Mouse (Mus musculus): ENCODE measurements around the gene Foxn3.
A peak's percentile ranks its signal among the peaks of the same experiment; 100 is the strongest.

GRCm38 (mm10) chr12:99207014-99207612 is 356.3 kb downstream of the Foxn3 start:
- peak; percentile 51 for TF ChIP-seq CTCF (IDR thresholded peaks at IDR 0.05)
- TF ChIP-seq EP300 (IDR thresholded peaks at IDR 0.05) = peak; percentile 52; the same call in 1 of the 2 replicates
